ENCODE assay signal across 12 mouse cellular contexts in genomic region chr9:82247695-82248445, GRCm38 (mm10).
DNase-seq lines count a peak whose midpoint lies in the region; ATAC-seq and TF ChIP-seq lines count a peak whose summit lies in the region.
"Had no signal": no experiment of that assay in that cellular context is flagged by ENCODE, and none has a peak within 500 bp of the region (broad histone marks: within the 10 kb centered on the region; RNA-seq: fewer than 3 reads in every experiment).

No protein-coding gene starts in this region.

- DNase-seq in heart, adult 2 months, result no peak
- DNase-seq in heart, adult 9 months (ENCODE audit: low spot score in 2 of 2), result no peak
- no peak for DNase-seq in liver, postnatal 0 days
- DNase-seq in ZHBTc4 (ENCODE audit: low read depth, low spot score), result peak; percentile 43
- no peak for DNase-seq in cerebellum, adult 2 months
- DNase-seq in thymus, adult 2 months, result no peak
- DNase-seq: right cerebral cortex, adult 18-20 months had no signal

- no peak overlapping the region for H3K27ac ChIP-seq in heart, adult 2 months
- no peak overlapping the region for H3K27ac ChIP-seq in liver, postnatal 0 days (ENCODE audit: low read depth)
- H3K27ac ChIP-seq in liver, embryonic 12.5 days, result no peak overlapping the region
- no peak overlapping the region for H3K27ac ChIP-seq in cerebellum, adult 2 months (ENCODE audit: insufficient read depth, low read length)
- H3K27ac ChIP-seq in thymus, adult 2 months (ENCODE audit: control insufficient read depth, insufficient read depth, low read length), result no peak overlapping the region
- H3K27ac ChIP-seq: embryonic facial prominence, embryonic 15.5 days; heart, embryonic 15.5 days had no signal

- no peaks in the 10 kb centered on the region for H3K79me2 ChIP-seq in heart, adult 2 months (replicated peaks; ENCODE audit: control insufficient read depth, insufficient read depth, low read length)

- no peak overlapping the region for H3K4me3 ChIP-seq in heart, adult 2 months
- no peak overlapping the region for H3K4me3 ChIP-seq in liver, postnatal 0 days (ENCODE audit: low read depth, low read length)
- H3K4me3 ChIP-seq in liver, embryonic 12.5 days, result no peak overlapping the region
- H3K4me3 ChIP-seq in cerebellum, adult 2 months (replicated peaks; ENCODE audit: insufficient read depth, low read depth, low read length), result no peak overlapping the region
- no peak overlapping the region for H3K4me3 ChIP-seq in thymus, adult 2 months (ENCODE audit: control insufficient read depth, insufficient read depth, low read length)
- H3K4me3 ChIP-seq: embryonic facial prominence, embryonic 15.5 days; heart, embryonic 15.5 days; megakaryocyte, embryonic 14.5 days had no signal

- no peak overlapping the region for H3K4me2 ChIP-seq in liver, postnatal 0 days (ENCODE audit: low read depth, low read length)
- no peak overlapping the region for H3K4me2 ChIP-seq in liver, embryonic 12.5 days
- H3K4me2 ChIP-seq: embryonic facial prominence, embryonic 15.5 days; heart, embryonic 15.5 days had no signal

- H3K9ac ChIP-seq in heart, adult 2 months (ENCODE audit: low read depth, low read length), result no peak overlapping the region
- no peak overlapping the region for H3K9ac ChIP-seq in liver, postnatal 0 days (replicated peaks)
- H3K9ac ChIP-seq in liver, embryonic 12.5 days, result no peak overlapping the region
- H3K9ac ChIP-seq: embryonic facial prominence, embryonic 15.5 days; heart, embryonic 15.5 days had no signal

- peak; percentile 78 for TF ChIP-seq CTCF in heart, adult 2 months (IDR thresholded peaks at IDR 0.05)
- peak; percentile 61 for TF ChIP-seq CTCF in liver, postnatal 0 days (IDR thresholded peaks at IDR 0.05; ENCODE audit: low read depth)
- TF ChIP-seq CTCF in cerebellum, adult 2 months (IDR thresholded peaks at IDR 0.05; ENCODE audit: borderline replicate concordance, insufficient read depth, low read depth, low read length), result no peak
- no peak for TF ChIP-seq CTCF in thymus, adult 2 months (IDR thresholded peaks at IDR 0.05; ENCODE audit: borderline replicate concordance, control insufficient read depth, extremely low read depth, insufficient read depth, low read length, poor library complexity)

- H3K27me3 ChIP-seq in heart, adult 2 months (ENCODE audit: control insufficient read depth, insufficient read depth, low read length), result no peaks in the 10 kb centered on the region
- H3K27me3 ChIP-seq in liver, postnatal 0 days (ENCODE audit: insufficient read depth, low read length), result no peaks in the 10 kb centered on the region
- H3K27me3 ChIP-seq in liver, embryonic 12.5 days (replicated peaks), result no peaks in the 10 kb centered on the region
- no peaks in the 10 kb centered on the region for H3K27me3 ChIP-seq in cerebellum, adult 2 months (ENCODE audit: control insufficient read depth, insufficient read depth, low read length)
- no peaks in the 10 kb centered on the region for H3K27me3 ChIP-seq in thymus, adult 2 months (ENCODE audit: control insufficient read depth, insufficient read depth, low read length)
- H3K27me3 ChIP-seq: embryonic facial prominence, embryonic 15.5 days; heart, embryonic 15.5 days; megakaryocyte, embryonic 14.5 days had no signal

- TF ChIP-seq POLR2A in heart, adult 2 months (IDR thresholded peaks at IDR 0.05; ENCODE audit: insufficient read depth, low read depth, low read length), result no peak
- no peak for TF ChIP-seq POLR2A in cerebellum, adult 2 months (IDR thresholded peaks at IDR 0.05; ENCODE audit: borderline replicate concordance, insufficient read depth, low read length)
- no peak for TF ChIP-seq POLR2A in thymus, adult 2 months (IDR thresholded peaks at IDR 0.05; ENCODE audit: control insufficient read depth, extremely low read depth, insufficient read depth, low read length, poor library complexity)

- intact Hi-C loops in heart, adult 2 months (cut with DNase I), result loop anchor here (5.0 kb wide), 1 partner anchor 394 kb away; no protein-coding TSS in a partner anchor

- no peak for TF ChIP-seq EP300 in heart, adult 2 months (IDR thresholded peaks at IDR 0.05; ENCODE audit: insufficient read depth, low read depth, low read length)
- no peak for TF ChIP-seq EP300 in liver, postnatal 0 days (IDR thresholded peaks at IDR 0.05; ENCODE audit: low read depth)

- H3K9me3 ChIP-seq in liver, postnatal 0 days (ENCODE audit: low read length), result no peaks in the 10 kb centered on the region
- H3K9me3 ChIP-seq in liver, embryonic 12.5 days (replicated peaks), result no peaks in the 10 kb centered on the region
- H3K9me3 ChIP-seq: embryonic facial prominence, embryonic 15.5 days; heart, embryonic 15.5 days; megakaryocyte, embryonic 14.5 days had no signal

- no peaks in the 10 kb centered on the region for H3K36me3 ChIP-seq in heart, adult 2 months (ENCODE audit: control insufficient read depth, insufficient read depth, low read length)
- H3K36me3 ChIP-seq in liver, postnatal 0 days (replicated peaks; ENCODE audit: insufficient read depth, low read length), result no peaks in the 10 kb centered on the region
- no peaks in the 10 kb centered on the region for H3K36me3 ChIP-seq in liver, embryonic 12.5 days
- H3K36me3 ChIP-seq in thymus, adult 2 months (ENCODE audit: control insufficient read depth, insufficient read depth, low read length), result no peaks in the 10 kb centered on the region
- H3K36me3 ChIP-seq: embryonic facial prominence, embryonic 15.5 days; heart, embryonic 15.5 days had no signal

- no peak for ATAC-seq in liver, postnatal 0 days
- no peak for ATAC-seq in liver, embryonic 12.5 days
- peak; percentile 89 for ATAC-seq in megakaryocyte-erythroid progenitor cell, adult 5-6 weeks (replicated peaks; ENCODE audit: low FRiP score, low TSS enrichment, poor library complexity, severe bottlenecking)

- 74% methylated on average over 7 of the region's 7 CpGs for WGBS in heart, adult 2 months
- WGBS in liver, postnatal 0 days (ENCODE audit: insufficient replicate concordance), result 76% methylated on average over 7 of the region's 7 CpGs
- WGBS in liver, embryonic 12.5 days (ENCODE audit: insufficient replicate concordance), result 71% methylated on average over 7 of the region's 7 CpGs
- WGBS in cerebellum, adult 2 months, result 83% methylated on average over 7 of the region's 7 CpGs
- 83% methylated on average over 7 of the region's 7 CpGs for WGBS in thymus, adult 2 months

- no peaks in the 10 kb centered on the region for H3K4me1 ChIP-seq in heart, adult 2 months (ENCODE audit: control insufficient read depth, insufficient read depth, low read length)
- no peaks in the 10 kb centered on the region for H3K4me1 ChIP-seq in liver, postnatal 0 days (ENCODE audit: insufficient read depth)
- no peaks in the 10 kb centered on the region for H3K4me1 ChIP-seq in liver, embryonic 12.5 days
- H3K4me1 ChIP-seq in cerebellum, adult 2 months (ENCODE audit: control insufficient read depth, insufficient read depth, low read length), result no peaks in the 10 kb centered on the region
- H3K4me1 ChIP-seq in thymus, adult 2 months (replicated peaks; ENCODE audit: control insufficient read depth, insufficient read depth, low read length), result no peaks in the 10 kb centered on the region
- H3K4me1 ChIP-seq: embryonic facial prominence, embryonic 15.5 days; heart, embryonic 15.5 days; megakaryocyte, embryonic 14.5 days had no signal

Comparison
In these comparisons a context has a peak if more than half of its experiments do, and no peak if none do; other contexts are left out.
1. CTCF ChIP-seq: peak in heart, adult 2 months (single experiment) and liver, postnatal 0 days (single experiment); none in cerebellum, adult 2 months (single experiment) and thymus, adult 2 months (single experiment).